Mouse (Mus musculus) limb, embryonic 12.5 days (tissue): ENCODE results near the gene Oxt. TPM values are rescaled to one million over a fixed set of nuclear protein-coding genes. Genes with fewer than 3 reads are reported as not detected.

ENCODE experiments used
- ATAC-seq: fragments of 200-750 bp; cut with Nextera tagmentation; 2 replicates; pipeline ENCODE4 v1.8.0; 2017; ENCODE audit warnings: low read depth, moderate TSS enrichment; ENCODE audit not compliant: insufficient number of reproducible peaks, insufficient read depth, low FRiP score, low TSS enrichment
- H3K27ac ChIP-seq: fragments of 300-500 bp; sonication (generic); 2 replicates; pipeline ENCODE4 v1.5.1; 2016; ENCODE audit warnings: mild to moderate bottlenecking, moderate library complexity
- H3K27me3 ChIP-seq: fragments of 300-500 bp; sonication (generic); 2 replicates; pipeline ENCODE4 v1.6.1; 2016; ENCODE audit warnings: mild to moderate bottlenecking, moderate library complexity
- H3K36me3 ChIP-seq: fragments of 300-500 bp; sonication (generic); 2 replicates; pipeline ENCODE4 v1.6.1; 2016; ENCODE audit warnings: mild to moderate bottlenecking, moderate library complexity
- H3K4me1 ChIP-seq: fragments of 300-500 bp; sonication (generic); replicated peaks from 2 replicates; pipeline ENCODE4 v1.6.1; 2016
- H3K4me2 ChIP-seq: fragments of 300-500 bp; sonication (generic); 2 replicates; pipeline ENCODE4 v1.6.1; 2016; ENCODE audit warnings: mild to moderate bottlenecking, moderate library complexity
- H3K4me3 ChIP-seq: fragments of 300-500 bp; sonication (generic); replicated peaks from 2 replicates; pipeline ENCODE4 v1.5.1; 2016; ENCODE audit warnings: mild to moderate bottlenecking
- H3K9ac ChIP-seq: fragments of 300-500 bp; sonication (generic); replicated peaks from 2 replicates; pipeline ENCODE4 v1.6.1; 2016; ENCODE audit warnings: mild to moderate bottlenecking, moderate library complexity
- H3K9me3 ChIP-seq: fragments of 300-500 bp; sonication (generic); 2 replicates; pipeline ENCODE4 v1.6.1; 2016; ENCODE audit warnings: mild to moderate bottlenecking, moderate library complexity
- WGBS: fragments of 180-500 bp; shearing (Covaris S2); methylation state at CpG from one replicate; pipeline ENCODE4 v1.1.7; 2016; 5-methylcytosine and 5-hydroxymethylcytosine counted together
- polyA plus RNA-seq: library from polyadenylated mRNA; unstranded; fragments of >200 nt; fragmentation: Nextera tagmentation; extraction: Ambion mirVana; gene quantifications from 2 replicates; pipeline ENCODE4 v1.2.1, GENCODE M21; 2016

The Oxt gene
- not detected in 2 replicates for polyA plus RNA-seq

DNA sequence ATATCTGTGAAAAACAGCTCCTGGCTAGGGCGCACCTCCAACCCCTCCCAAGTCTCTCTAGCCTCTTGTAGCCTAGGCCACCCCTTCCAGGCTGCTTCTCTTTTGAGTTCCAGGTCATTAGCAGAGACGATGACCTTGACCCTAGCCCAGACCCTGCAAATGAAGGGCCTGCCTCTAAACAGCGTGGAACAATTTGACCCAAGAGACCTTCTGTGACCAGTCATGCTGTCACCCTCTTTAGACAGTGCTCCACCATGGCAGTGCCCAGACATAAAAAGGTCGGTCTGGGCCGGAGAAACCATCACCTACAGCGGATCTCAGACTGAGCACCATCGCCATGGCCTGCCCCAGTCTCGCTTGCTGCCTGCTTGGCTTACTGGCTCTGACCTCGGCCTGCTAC, at the start of gene Oxt:
Gene Oxt (plus strand): TSS at position 301 of the 400 bp plus-strand sequence.
- H3K4me2 ChIP-seq: peak within 1 kb of the TSS; percentile 55
- H3K4me3 ChIP-seq: peak within 1 kb of the TSS; percentile 35
- no peak for ATAC-seq
- WGBS: 44% methylated on average over 9 of the region's 9 CpGs
- H3K9me3 ChIP-seq: no peaks in the 10 kb centered on the region; the same call in 1 of the 2 replicates
- no peaks in the 10 kb centered on the region for H3K36me3 ChIP-seq
- H3K27me3 ChIP-seq: peaks cover 76% of the 10 kb centered on the region
- no peak within 1 kb of the TSS for H3K27ac ChIP-seq
- H3K9ac ChIP-seq: peak within 1 kb of the TSS; percentile 44
- H3K4me1 ChIP-seq: peaks cover 15% of the 10 kb centered on the region

DNA sequence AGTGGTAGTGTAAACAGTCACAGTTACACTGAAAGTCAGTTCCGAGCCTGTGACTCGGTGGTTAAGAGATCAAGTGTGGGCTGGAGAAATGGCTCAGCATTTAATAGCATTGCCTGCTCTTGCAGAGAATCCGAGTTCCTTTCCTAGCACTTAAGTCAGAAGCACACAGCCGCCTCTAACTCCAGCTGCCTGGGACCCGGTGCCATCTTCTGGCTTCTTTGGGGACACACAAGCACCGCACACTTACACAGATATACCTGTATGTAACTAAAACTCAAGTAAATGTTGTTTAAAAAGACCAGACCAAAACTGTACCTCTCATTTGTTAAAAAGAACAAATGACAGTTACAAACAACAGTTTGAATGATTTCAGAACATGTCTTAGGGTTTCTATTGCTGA, 47.5 kb upstream of the Oxt start:
- no peak for ATAC-seq
- Histone ChIP-seq H3K4me2 (no peak overlapping the region), H3K9ac (no peak overlapping the region), H3K4me3 (no peak overlapping the region), H3K36me3 (peaks cover 75% of the 10 kb centered on the region), H3K4me1 (no peaks in the 10 kb centered on the region), H3K27ac (no peak overlapping the region), H3K9me3 (no peaks in the 10 kb centered on the region), H3K27me3 (no peaks in the 10 kb centered on the region)
- WGBS: 82% methylated on average over 6 of the region's 6 CpGs

DNA sequence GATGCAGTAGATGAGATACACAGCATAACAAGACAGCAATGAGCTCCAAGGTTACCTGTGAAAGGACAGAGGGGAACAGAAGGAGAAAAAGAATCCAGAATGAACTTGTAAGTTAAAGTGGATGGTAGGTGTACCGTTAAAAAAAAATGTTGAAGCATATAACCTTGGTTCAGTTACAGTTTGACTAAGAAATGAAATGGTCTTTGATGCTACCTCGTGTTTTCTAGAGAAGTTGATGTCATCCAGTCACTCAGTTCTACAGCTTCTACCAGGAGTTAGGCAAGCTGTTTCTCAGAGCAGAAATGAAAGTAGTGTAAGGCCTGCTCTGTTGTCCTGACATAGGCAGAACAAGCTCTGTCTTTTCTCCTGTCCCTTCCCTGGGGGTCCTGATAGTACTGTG, 46.7 kb upstream of the Oxt start:
- Histone ChIP-seq H3K4me3 (no peak overlapping the region), H3K27me3 (no peaks in the 10 kb centered on the region), H3K4me1 (no peaks in the 10 kb centered on the region), H3K4me2 (no peak overlapping the region), H3K9ac (no peak overlapping the region), H3K36me3 (peaks cover 76% of the 10 kb centered on the region), H3K9me3 (no peaks in the 10 kb centered on the region), H3K27ac (no peak overlapping the region)
- no peak for ATAC-seq
- WGBS: 82% methylated on average over 2 of the region's 2 CpGs

DNA sequence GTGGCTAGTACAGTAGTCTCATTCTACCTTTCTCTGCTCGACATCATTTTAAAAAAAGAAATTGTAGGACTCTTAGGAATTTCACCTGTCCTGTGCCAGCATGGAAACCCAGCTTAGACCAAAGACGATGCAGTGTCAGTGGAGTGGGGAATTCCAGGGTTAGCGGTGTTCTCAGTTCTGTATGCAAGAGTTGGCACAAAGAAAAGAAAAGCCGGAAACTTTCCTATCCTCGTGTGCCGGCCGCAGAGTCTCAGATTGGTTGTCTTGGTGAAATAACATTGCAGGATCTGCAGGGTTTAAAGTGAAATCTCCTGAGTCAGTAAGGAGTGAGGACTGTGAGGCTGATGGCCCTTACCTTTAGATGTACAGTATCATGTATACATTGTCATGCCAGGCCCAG, 46.0 kb upstream of the Oxt start:
- no peaks in the 10 kb centered on the region for H3K27me3 ChIP-seq
- H3K27ac ChIP-seq: no peak overlapping the region
- H3K4me1 ChIP-seq: no peaks in the 10 kb centered on the region
- H3K9ac ChIP-seq: no peak overlapping the region
- H3K36me3 ChIP-seq: peaks cover 76% of the 10 kb centered on the region
- H3K4me3 ChIP-seq: no peak overlapping the region
- no peak overlapping the region for H3K4me2 ChIP-seq
- H3K9me3 ChIP-seq: no peaks in the 10 kb centered on the region
- 94% methylated on average over 7 of the region's 7 CpGs for WGBS
- no peak for ATAC-seq

DNA sequence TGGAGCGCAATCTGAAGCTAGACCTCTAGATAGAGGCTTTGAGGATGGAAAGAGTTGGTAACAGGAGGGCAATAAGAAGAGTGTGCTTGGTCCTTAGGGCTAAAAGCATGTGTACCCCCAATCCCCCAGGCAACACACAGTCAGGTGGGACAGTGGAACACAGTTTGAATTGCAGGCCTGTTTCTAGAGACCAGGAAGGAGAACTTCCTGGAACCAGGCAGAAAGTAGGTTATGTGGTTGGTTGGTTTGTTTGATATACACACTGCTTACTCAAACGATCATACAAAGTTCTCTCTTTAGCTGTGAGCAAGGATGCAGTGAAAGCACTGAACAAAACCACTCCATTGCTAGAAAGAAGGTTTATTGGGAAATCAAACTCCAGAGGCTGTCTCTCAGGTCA, 43.8 kb upstream of the Oxt start:
- 86% methylated on average over 2 of the region's 2 CpGs for WGBS
- Histone ChIP-seq H3K36me3 (peaks cover 71% of the 10 kb centered on the region), H3K4me3 (no peak overlapping the region), H3K27ac (no peak overlapping the region), H3K4me2 (no peak overlapping the region), H3K9me3 (no peaks in the 10 kb centered on the region), H3K27me3 (no peaks in the 10 kb centered on the region), H3K4me1 (no peaks in the 10 kb centered on the region), H3K9ac (no peak overlapping the region)
- ATAC-seq: no peak

DNA sequence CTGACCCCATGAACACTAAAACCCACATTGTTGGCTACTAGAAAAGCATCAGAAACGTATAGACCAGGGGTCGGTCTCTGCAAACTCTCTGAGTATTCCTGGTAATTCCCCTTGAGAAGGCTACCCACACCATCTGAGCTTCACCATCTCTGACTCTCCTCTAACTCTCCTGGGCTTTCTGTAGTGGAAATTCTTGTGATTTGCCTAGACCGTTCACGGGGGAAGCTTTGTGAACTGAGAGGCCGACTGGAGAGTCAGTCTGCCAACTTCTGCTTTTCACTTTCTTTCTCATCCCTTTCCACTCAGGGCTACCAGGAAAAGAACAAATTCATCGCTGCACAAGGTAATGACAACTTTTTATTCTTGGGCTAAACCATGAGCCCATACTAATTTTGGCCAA, 41.0 kb upstream of the Oxt start:
- no peak for ATAC-seq

DNA sequence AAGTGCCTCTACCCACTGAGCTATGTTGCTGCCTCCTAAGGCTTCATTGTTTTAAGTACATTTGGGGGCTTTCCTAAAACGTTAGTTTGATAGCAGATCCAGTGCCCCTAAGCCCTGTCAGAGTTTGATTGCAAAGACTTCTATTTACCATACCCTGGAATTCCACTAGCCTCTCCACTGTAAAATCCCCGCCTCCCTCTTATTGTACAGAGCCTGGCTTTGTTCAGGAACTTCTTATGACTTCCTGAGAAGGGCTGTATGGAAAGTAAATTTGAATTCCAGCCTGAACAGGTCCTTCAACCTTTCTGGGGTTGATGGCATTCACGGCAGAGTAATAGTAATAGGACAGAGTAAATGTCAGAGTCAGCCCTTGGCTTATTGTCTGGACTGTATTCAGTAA, 39.1 kb upstream of the Oxt start:
- no peak for ATAC-seq
- WGBS: 72% methylated on average over 3 of the region's 3 CpGs
- Histone ChIP-seq H3K4me1 (no peaks in the 10 kb centered on the region), H3K36me3 (peaks cover 89% of the 10 kb centered on the region), H3K9me3 (no peaks in the 10 kb centered on the region), H3K27me3 (no peaks in the 10 kb centered on the region), H3K4me2 (no peak overlapping the region), H3K27ac (no peak overlapping the region), H3K4me3 (no peak overlapping the region), H3K9ac (no peak overlapping the region)

More for the DNA sequence above, 41.0 kb upstream of the Oxt start:
- H3K4me1 ChIP-seq: no peaks in the 10 kb centered on the region
- no peaks in the 10 kb centered on the region for H3K9me3 ChIP-seq
- WGBS: 90% methylated on average over 6 of the region's 6 CpGs
- no peak overlapping the region for H3K4me3 ChIP-seq
- no peak overlapping the region for H3K4me2 ChIP-seq
- no peak overlapping the region for H3K9ac ChIP-seq
- no peak overlapping the region for H3K27ac ChIP-seq
- peaks cover 83% of the 10 kb centered on the region for H3K36me3 ChIP-seq
- H3K27me3 ChIP-seq: no peaks in the 10 kb centered on the region

DNA sequence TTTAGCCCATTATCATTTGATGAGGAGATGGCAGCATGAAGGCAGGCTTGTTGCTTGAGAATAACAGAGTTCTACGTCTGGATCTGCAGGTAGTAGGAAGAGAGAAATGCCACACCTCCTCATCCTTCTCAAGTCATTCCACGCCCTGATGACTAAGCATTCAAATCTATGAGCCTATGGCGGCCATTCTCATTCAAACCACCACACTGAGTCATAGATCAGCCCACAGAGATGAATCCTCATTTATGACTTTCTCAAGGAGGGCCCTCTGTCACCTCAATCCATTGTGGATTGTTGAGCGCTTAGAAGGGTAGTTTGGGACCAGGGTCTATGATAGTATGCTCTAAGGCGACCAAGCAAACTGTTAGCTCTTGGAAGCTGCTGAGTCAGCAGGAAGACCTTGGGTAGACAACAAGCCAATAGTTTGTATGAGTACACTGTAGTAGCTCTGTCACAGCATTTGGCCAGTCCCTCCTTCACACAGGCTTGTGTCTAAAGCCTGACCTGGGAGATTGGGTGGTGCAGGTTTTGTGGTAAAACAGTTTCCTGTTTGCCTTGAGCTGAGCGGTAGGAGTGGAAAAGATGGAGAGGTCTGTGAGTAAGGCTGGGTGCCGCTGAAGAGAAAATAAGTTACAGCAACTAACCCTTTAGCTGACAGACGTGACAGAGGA, 37.0 kb upstream of the Oxt start:
- Histone ChIP-seq H3K27me3 (no peaks in the 10 kb centered on the region), H3K4me1 (no peaks in the 10 kb centered on the region), H3K36me3 (peaks cover 89% of the 10 kb centered on the region), H3K4me3 (no peak overlapping the region), H3K27ac (no peak overlapping the region), H3K4me2 (no peak overlapping the region), H3K9ac (no peak overlapping the region), H3K9me3 (no peaks in the 10 kb centered on the region)
- whole genome bisulfite sequencing: 90% methylated on average over 8 of the region's 8 CpGs
- ATAC-seq: no peak

DNA sequence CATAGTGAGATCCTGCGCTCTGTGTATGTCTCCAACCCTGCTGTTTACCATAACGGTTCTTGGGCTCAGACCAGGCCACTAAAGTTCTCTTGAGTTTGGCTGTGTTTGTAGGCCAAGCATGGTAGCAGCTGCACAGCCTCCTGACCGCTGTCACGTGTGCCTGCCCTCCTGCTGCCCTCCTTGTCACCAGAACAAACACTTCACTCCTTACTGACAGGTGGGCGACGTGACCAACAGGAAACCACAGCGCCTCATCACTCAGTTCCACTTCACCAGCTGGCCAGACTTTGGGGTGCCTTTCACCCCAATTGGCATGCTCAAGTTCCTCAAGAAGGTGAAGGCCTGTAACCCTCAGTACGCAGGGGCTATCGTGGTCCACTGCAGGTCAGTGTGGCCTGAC, 35.7 kb upstream of the Oxt start:
- WGBS: 90% methylated on average over 9 of the region's 9 CpGs
- Histone ChIP-seq H3K36me3 (peaks cover 89% of the 10 kb centered on the region), H3K9me3 (no peaks in the 10 kb centered on the region), H3K27ac (no peak overlapping the region), H3K9ac (no peak overlapping the region), H3K4me1 (no peaks in the 10 kb centered on the region), H3K27me3 (no peaks in the 10 kb centered on the region), H3K4me2 (no peak overlapping the region), H3K4me3 (no peak overlapping the region)
- ATAC-seq: no peak

DNA sequence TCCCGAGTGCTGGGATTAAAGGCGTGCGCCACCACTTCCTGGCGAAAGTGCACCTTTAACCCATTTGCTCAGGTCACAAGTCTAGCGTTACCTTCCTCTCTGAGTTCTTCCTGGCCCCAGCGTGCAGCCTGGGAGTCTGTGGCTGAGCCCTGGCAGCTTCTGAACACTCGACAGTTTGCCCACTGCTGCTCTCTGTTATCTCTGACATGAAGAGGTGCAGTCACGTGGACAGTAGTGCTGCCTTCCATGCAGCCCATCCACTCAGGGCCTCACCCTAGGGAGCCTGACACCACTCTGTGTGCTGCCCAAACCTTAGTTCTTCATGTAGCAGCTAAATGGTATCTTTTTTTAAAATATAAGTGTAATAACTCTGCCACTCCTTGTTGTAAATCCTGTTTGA, 29.0 kb upstream of the Oxt start:
- Histone ChIP-seq H3K27ac (no peak overlapping the region), H3K27me3 (no peaks in the 10 kb centered on the region), H3K4me3 (no peak overlapping the region), H3K4me1 (no peaks in the 10 kb centered on the region), H3K9ac (no peak overlapping the region), H3K36me3 (peaks cover 100% of the 10 kb centered on the region), H3K4me2 (no peak overlapping the region), H3K9me3 (no peaks in the 10 kb centered on the region)
- WGBS: 91% methylated on average over 8 of the region's 8 CpGs
- no peak for ATAC-seq

DNA sequence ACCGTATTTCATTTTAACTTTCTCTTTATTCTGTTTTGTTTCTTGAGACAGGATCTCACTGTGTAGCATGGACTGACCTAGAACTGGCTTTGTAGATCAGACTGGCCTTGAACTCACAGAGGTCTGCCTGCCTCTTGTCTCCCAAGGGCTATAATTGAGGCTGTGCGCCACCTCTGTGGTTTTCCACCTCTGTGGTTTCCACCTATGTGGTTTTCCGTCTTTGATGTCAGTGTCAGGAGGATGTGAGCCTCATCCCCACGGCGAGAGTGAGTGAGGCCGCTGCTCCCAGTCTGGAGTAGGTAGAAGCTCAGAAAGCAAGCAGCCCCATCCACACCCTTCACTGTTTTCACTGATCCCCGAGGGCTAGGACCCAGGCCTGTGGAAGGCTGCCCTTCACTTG, 21.1 kb upstream of the Oxt start:
- Histone ChIP-seq H3K9me3 (no peaks in the 10 kb centered on the region), H3K9ac (no peak overlapping the region), H3K4me1 (no peaks in the 10 kb centered on the region), H3K27me3 (no peaks in the 10 kb centered on the region), H3K27ac (no peak overlapping the region), H3K36me3 (peaks cover 86% of the 10 kb centered on the region), H3K4me3 (no peak overlapping the region), H3K4me2 (no peak overlapping the region)
- WGBS: 86% methylated on average over 7 of the region's 7 CpGs
- ATAC-seq: no peak

DNA sequence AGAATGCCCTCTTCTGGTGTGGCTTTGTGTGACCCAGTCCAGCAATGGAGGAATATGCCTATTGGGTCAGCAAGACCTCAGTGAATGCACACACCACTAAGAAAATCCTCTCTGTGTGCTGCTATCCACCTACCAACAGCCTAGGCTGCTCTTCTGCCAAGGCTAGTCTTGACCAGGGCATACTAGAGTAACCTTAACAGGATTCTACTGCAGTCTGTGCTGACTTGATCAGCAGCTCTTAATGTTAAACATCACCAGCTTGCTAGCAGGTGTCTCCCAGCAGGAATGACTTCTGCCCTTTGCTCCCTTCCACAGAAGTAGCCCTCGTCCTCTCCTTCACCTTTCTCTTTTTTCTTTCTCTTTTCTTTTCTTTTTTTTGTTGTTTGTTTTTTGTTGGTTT, 19.7 kb upstream of the Oxt start:
- no peak for ATAC-seq
- H3K36me3 ChIP-seq: peaks cover 71% of the 10 kb centered on the region

More for the DNA sequence above, 19.7 kb upstream of the Oxt start:
- no peak overlapping the region for H3K27ac ChIP-seq
- no peaks in the 10 kb centered on the region for H3K9me3 ChIP-seq
- no peak overlapping the region for H3K9ac ChIP-seq
- H3K27me3 ChIP-seq: no peaks in the 10 kb centered on the region
- no peaks in the 10 kb centered on the region for H3K4me1 ChIP-seq
- H3K4me2 ChIP-seq: no peak overlapping the region
- H3K4me3 ChIP-seq: no peak overlapping the region
- WGBS: 89% methylated on average over 1 of the region's 1 CpGs
